Mouse (Mus musculus) midbrain, embryonic 12.5 days (tissue): ENCODE results near the gene Snd1. TPM values are rescaled to one million over a fixed set of nuclear protein-coding genes. Genes with fewer than 3 reads are reported as not detected.

Experiments used
- ATAC-seq: fragments of 200-750 bp; cut with Nextera tagmentation; 2 replicates; pipeline ENCODE4 v1.8.0; 2017; ENCODE audit warnings: low read depth, moderate TSS enrichment, moderate library complexity; ENCODE audit not compliant: low FRiP score
- H3K27ac ChIP-seq: fragments of 300-500 bp; sonication (generic); replicated peaks from 2 replicates; pipeline ENCODE4 v1.5.1; 2016; ENCODE audit warnings: mild to moderate bottlenecking
- H3K27me3 ChIP-seq: fragments of 300-500 bp; sonication (generic); 2 replicates; pipeline ENCODE4 v1.6.1; 2016; ENCODE audit warnings: mild to moderate bottlenecking
- H3K36me3 ChIP-seq: fragments of 300-500 bp; sonication (generic); 2 replicates; pipeline ENCODE4 v1.6.1; 2016
- H3K4me1 ChIP-seq: fragments of 300-500 bp; sonication (generic); 2 replicates; pipeline ENCODE4 v1.6.1; 2016
- H3K4me2 ChIP-seq: fragments of 300-500 bp; sonication (generic); replicated peaks from 2 replicates; pipeline ENCODE4 v1.6.1; 2016; ENCODE audit warnings: mild to moderate bottlenecking, moderate library complexity
- H3K4me3 ChIP-seq: fragments of 300-500 bp; sonication (generic); 2 replicates; pipeline ENCODE4 v1.5.1; 2016; ENCODE audit warnings: mild to moderate bottlenecking
- H3K9ac ChIP-seq: fragments of 300-500 bp; sonication (generic); replicated peaks from 2 replicates; pipeline ENCODE4 v1.6.1; 2016; ENCODE audit warnings: mild to moderate bottlenecking, moderate library complexity
- H3K9me3 ChIP-seq: fragments of 300-500 bp; sonication (generic); 2 replicates; pipeline ENCODE4 v1.6.1; 2016; ENCODE audit warnings: mild to moderate bottlenecking
- WGBS: fragments of 180-500 bp; shearing (Covaris S2); methylation state at CpG from one replicate; pipeline ENCODE4 v1.1.7; 2016; 5-methylcytosine and 5-hydroxymethylcytosine counted together
- polyA plus RNA-seq: library from polyadenylated mRNA; unstranded; fragments of >200 nt; fragmentation: Nextera tagmentation; extraction: Ambion mirVana; gene quantifications from 2 replicates; pipeline ENCODE4 v1.2.1, GENCODE M21; 2016

The Snd1 gene
- polyA plus RNA-seq, 1 experiment from 2014 or later: 106 TPM

DNA sequence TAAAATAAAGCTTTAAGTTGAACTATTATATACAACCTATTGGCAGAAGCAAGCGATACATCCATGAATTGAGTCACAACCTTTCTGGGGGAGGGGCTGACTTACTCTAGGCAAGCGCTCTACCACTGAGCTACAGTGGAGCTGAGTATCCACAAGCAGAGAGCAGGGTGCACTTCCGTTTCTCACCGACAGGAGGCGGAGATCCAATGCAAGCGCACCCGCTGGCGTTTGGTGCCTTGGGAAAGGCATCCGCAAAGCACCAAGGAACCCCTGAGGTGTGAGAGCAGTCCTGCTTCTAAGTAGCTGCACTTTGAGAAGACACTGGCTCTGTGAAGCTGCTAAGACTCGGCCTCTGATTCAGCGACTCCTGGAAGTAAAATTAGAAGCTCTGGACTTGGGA is 480.6 kb downstream of the Snd1 start:
- H3K4me1 ChIP-seq: 0 out of 2 replicates have a peak, but pooled peaks cover 7% of the 10 kb centered on the region
- no peak overlapping the region for H3K9ac ChIP-seq
- no peak overlapping the region for H3K4me2 ChIP-seq
- 15% methylated on average over 11 of the region's 11 CpGs for WGBS
- H3K36me3 ChIP-seq: no peaks in the 10 kb centered on the region
- H3K27me3 ChIP-seq: no peaks in the 10 kb centered on the region
- H3K27ac ChIP-seq: no peak overlapping the region
- ATAC-seq: peak; percentile 23; the same call in 1 of the 2 replicates
- H3K9me3 ChIP-seq: no peaks in the 10 kb centered on the region
- no peak overlapping the region for H3K4me3 ChIP-seq

DNA sequence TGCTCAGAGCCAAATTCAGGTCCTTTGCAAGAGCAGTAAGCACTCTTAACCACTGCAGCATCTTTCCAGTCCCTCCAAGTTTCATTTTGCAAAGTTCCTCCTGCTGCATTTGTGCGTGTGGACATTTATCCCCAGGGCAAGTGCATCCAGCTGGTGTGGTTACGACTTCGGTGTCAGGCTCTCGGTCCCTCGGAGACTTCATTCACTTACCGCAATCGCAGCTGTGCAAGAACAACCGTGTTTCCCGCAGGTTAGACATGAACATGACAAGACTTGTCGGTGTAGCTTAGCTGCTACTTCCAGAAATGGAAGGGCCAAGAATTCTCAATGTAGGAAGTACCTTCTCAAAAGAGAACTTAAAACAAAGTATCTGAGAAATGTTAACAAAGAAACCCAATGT is 482.5 kb downstream of the Snd1 start:
- no peak overlapping the region for H3K9ac ChIP-seq
- no peaks in the 10 kb centered on the region for H3K36me3 ChIP-seq
- H3K4me3 ChIP-seq: no peak overlapping the region
- no peaks in the 10 kb centered on the region for H3K9me3 ChIP-seq
- no peak for ATAC-seq
- H3K4me2 ChIP-seq: no peak overlapping the region
- 80% methylated on average over 10 of the region's 10 CpGs for whole genome bisulfite sequencing
- H3K27ac ChIP-seq: no peak overlapping the region
- no peaks in the 10 kb centered on the region for H3K27me3 ChIP-seq
- 0 out of 2 replicates have a peak, but pooled peaks cover 7% of the 10 kb centered on the region for H3K4me1 ChIP-seq

DNA sequence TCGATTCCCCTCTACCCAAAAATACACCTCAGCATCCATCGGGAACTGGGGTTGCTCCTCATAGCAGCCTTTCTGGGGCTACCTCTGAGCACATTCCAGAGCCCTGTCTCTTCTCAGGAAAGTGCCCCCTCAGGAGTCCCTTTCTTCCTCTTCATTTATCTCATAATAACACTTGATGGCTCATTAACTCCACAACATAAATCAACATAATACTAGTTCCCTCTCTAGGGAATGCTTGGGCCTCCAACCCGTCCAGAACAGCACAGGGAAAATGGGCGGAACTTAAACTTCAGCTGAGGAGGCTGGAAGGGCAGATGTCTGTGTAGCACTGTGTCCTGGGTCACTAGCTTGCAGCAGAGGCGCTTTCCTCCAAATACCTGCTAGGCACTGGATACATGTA is 488.2 kb downstream of the Snd1 start:
- WGBS: 57% methylated on average over 5 of the region's 5 CpGs
- H3K9me3 ChIP-seq: no peaks in the 10 kb centered on the region
- no peak overlapping the region for H3K4me3 ChIP-seq
- H3K9ac ChIP-seq: no peak overlapping the region
- no peak overlapping the region for H3K4me2 ChIP-seq
- H3K27ac ChIP-seq: no peak overlapping the region
- ATAC-seq: no peak
- H3K4me1 ChIP-seq: 0 out of 2 replicates have a peak, but pooled peaks cover 7% of the 10 kb centered on the region
- no peaks in the 10 kb centered on the region for H3K36me3 ChIP-seq
- H3K27me3 ChIP-seq: no peaks in the 10 kb centered on the region

DNA sequence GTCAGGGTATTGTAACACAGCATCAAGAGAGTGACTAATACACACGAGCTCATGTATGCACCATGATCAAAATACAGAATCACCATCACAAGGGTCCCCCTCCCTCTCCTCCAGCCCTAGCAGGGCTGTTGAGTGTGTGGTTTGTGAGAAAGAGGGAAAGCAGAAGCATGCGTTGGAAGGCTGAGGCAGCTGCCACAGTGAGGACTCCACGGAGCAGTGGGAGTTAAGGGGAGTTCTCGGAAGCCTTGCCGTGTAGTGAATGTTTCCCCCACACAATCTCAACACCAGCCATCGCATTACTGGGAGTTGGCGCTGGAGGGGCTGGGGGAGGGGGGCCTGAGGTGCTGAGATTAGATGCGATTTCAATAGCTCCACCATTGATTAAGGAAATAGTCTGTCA is 490.3 kb downstream of the Snd1 start:
- Histone ChIP-seq H3K4me3 (no peak overlapping the region), H3K9ac (no peak overlapping the region), H3K27ac (no peak overlapping the region), H3K27me3 (no peaks in the 10 kb centered on the region), H3K4me2 (no peak overlapping the region), H3K4me1 (no peaks in the 10 kb centered on the region), H3K9me3 (no peaks in the 10 kb centered on the region), H3K36me3 (no peaks in the 10 kb centered on the region)
- ATAC-seq: no peak
- WGBS: 70% methylated on average over 8 of the region's 8 CpGs

DNA sequence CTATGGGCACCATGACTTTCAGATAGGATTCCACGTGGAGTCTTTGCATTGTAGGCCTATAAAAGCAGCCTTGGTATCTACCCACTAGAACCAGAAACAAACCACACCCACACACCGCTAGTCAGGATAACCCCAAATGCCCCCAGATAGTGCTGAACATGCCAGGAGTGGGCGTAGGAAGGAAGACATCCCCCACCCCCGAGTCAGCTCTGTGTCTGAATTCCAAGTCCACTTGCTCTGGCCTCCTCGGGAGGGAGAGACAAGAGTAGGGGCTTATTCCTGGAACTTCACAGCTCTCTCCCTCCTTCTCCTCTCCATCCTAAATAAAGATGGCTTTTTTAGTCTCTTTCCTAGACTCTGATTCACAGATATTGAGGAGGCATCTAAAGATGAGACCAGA is 494.7 kb downstream of the Snd1 start:
- H3K4me2 ChIP-seq: no peak overlapping the region
- WGBS: 76% methylated on average over 5 of the region's 5 CpGs
- no peak overlapping the region for H3K9ac ChIP-seq
- no peaks in the 10 kb centered on the region for H3K9me3 ChIP-seq
- H3K4me3 ChIP-seq: no peak overlapping the region
- no peak overlapping the region for H3K27ac ChIP-seq
- no peak for ATAC-seq
- H3K27me3 ChIP-seq: no peaks in the 10 kb centered on the region
- H3K4me1 ChIP-seq: 0 out of 2 replicates have a peak, but pooled peaks cover 4% of the 10 kb centered on the region
- no peaks in the 10 kb centered on the region for H3K36me3 ChIP-seq

DNA sequence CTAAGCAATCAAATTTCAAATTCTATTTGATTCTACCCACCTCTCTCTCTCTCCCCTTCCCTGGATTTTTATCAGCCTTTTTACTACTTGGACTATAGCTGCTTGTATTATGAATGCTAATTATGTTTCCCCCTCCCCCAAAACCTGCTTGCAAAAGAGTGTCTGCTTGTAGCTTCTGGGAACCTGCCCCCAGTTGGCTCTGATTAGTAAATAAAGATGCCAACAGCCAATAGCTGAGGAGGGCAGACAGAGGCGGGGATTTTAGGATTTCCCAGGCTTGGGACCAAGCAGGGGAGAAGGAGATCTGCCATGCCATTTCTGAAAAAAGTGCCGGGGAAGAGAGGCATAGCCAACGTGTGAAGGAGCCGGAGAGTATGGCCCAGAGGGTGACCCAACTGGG is 495.8 kb downstream of the Snd1 start:
- 0 out of 2 replicates have a peak, but pooled peaks cover 4% of the 10 kb centered on the region for H3K4me1 ChIP-seq

DNA sequence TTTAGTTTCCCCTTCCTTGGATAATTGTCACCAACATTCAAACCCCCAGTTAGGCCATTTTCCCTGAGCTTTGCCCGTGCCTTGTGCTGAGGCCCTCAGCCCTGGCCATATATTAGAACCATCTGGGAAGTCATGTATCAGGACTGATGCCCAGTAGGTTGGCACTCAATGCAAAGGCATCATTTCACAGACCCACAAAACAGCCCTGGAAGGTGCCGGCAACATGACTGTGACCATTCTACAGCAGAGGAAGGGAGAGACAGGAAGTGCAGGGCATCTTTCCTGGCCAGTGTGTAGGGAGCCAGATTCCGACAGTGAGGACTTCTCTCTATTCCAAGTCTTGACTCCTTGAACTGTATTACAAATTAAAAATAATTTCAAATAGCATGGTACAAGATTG is 499.6 kb downstream of the Snd1 start:
- Histone ChIP-seq H3K27me3 (peaks cover 18% of the 10 kb centered on the region), H3K36me3 (no peaks in the 10 kb centered on the region), H3K4me3 (no peak overlapping the region), H3K4me2 (no peak overlapping the region), H3K9ac (no peak overlapping the region), H3K9me3 (no peaks in the 10 kb centered on the region), H3K27ac (no peak overlapping the region), H3K4me1 (0 out of 2 replicates have a peak, but pooled peaks cover 13% of the 10 kb centered on the region)
- 83% methylated on average over 3 of the region's 3 CpGs for WGBS
- no peak for ATAC-seq

More for the DNA sequence above, 495.8 kb downstream of the Snd1 start:
- 38% methylated on average over 4 of the region's 4 CpGs for WGBS
- no peaks in the 10 kb centered on the region for H3K27me3 ChIP-seq
- no peak for ATAC-seq
- H3K4me2 ChIP-seq: no peak overlapping the region
- H3K36me3 ChIP-seq: no peaks in the 10 kb centered on the region
- H3K27ac ChIP-seq: no peak overlapping the region
- no peak overlapping the region for H3K9ac ChIP-seq
- H3K4me3 ChIP-seq: no peak overlapping the region
- H3K9me3 ChIP-seq: no peaks in the 10 kb centered on the region

DNA sequence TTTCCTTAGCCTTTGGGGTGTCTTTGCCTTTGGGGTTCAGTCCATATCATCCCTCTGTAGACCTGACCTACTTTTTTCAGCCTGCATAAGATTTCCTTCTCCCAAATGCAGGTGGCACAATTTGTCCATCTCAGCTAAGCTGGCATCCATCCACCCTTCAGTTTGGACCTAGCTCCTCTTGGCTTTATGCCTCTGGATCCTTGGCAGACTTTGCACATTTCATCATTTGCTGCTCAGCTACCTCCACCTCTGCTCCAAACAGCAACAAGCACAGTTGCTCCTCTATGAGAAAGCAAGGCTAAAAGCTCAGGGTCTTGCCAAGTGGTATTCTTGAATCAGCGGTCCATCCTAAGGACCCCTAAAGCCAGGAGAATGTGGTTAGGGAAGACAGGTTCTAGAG is 500.2 kb downstream of the Snd1 start:
- no peak overlapping the region for H3K4me2 ChIP-seq
- ATAC-seq: no peak
- H3K27ac ChIP-seq: no peak overlapping the region
- no peaks in the 10 kb centered on the region for H3K36me3 ChIP-seq
- H3K9ac ChIP-seq: no peak overlapping the region
- H3K9me3 ChIP-seq: no peaks in the 10 kb centered on the region
- no peak overlapping the region for H3K4me3 ChIP-seq
- whole genome bisulfite sequencing: 97% methylated on average over 1 of the region's 1 CpGs
- H3K27me3 ChIP-seq: peaks cover 22% of the 10 kb centered on the region
- peaks cover 15% of the 10 kb centered on the region; the same call in 1 of the 2 replicates for H3K4me1 ChIP-seq

DNA sequence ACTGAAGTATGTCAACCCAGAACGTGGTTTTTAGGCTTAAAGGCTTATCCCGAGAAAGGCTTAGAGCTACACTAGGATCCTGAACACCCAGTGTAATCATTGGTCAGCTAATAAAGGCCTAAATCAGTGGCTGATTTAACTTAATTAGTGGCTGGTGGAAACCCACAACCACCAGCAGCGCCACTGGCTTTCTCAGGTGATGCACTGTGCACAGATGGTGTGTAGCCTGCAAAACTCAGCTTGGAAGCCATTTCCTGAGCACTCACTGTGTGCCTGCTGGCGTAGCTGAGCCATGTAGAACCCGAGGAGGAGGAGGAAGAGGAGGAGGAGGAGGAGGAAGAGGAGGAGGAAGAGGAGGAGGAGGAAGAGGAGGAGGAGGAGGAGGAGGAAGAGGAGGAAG is 503.1 kb downstream of the Snd1 start:
- Histone ChIP-seq H3K27me3 (peaks cover 43% of the 10 kb centered on the region), H3K27ac (no peak overlapping the region), H3K36me3 (no peaks in the 10 kb centered on the region), H3K9me3 (no peaks in the 10 kb centered on the region), H3K9ac (no peak overlapping the region), H3K4me1 (peaks cover 31% of the 10 kb centered on the region), H3K4me2 (no peak overlapping the region), H3K4me3 (no peak overlapping the region)
- no peak for ATAC-seq
- 39% methylated on average over 4 of the region's 5 CpGs for WGBS

DNA sequence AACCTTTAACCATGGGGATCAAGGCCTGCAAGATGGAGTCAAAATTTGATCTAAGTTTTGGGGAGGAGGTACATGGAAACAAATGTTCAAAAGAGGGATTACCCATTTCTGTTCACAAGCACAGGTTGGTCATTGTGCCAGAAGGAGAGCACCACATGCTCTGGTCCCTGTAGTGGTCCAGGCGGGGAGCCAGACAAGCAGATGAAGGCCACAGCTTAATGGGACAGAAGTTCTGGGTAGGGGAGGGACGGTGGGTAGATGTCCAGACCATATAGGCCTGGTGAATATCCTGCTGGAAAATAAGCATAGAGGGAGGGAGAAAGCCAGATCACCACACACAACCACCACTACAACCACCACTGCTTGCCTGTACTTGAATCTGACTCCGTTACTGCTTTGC is 503.9 kb downstream of the Snd1 start:
- no peak overlapping the region for H3K4me2 ChIP-seq
- H3K4me3 ChIP-seq: no peak overlapping the region
- peaks cover 51% of the 10 kb centered on the region for H3K27me3 ChIP-seq
- H3K27ac ChIP-seq: no peak overlapping the region
- H3K9me3 ChIP-seq: no peaks in the 10 kb centered on the region
- WGBS: 93% methylated on average over 3 of the region's 3 CpGs
- no peak for ATAC-seq
- no peaks in the 10 kb centered on the region for H3K36me3 ChIP-seq
- no peak overlapping the region for H3K9ac ChIP-seq
- peaks cover 31% of the 10 kb centered on the region for H3K4me1 ChIP-seq

DNA sequence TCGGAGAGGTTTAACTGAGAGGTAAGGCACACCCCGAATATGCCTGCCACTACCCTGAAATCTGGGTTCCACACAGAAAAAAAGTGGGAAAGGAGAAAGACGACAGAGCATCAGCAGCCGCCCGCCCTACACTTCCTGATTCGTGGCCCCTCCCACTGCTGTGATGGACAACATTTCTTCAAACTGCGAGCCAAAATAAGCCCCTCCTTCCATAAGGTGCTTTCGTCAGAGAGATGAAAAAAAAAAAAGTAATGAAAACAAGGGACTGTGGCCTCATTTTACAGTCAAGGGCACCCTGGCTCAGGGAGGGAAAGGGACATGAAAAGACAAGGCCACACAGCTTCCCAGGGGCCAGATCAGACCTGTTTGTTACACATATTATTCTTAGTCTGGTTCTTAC is 504.6 kb downstream of the Snd1 start:
- H3K9ac ChIP-seq: no peak overlapping the region
- no peaks in the 10 kb centered on the region for H3K36me3 ChIP-seq
- no peak overlapping the region for H3K4me2 ChIP-seq
- H3K4me3 ChIP-seq: no peak overlapping the region
- WGBS: 69% methylated on average over 8 of the region's 8 CpGs
- peaks cover 31% of the 10 kb centered on the region for H3K4me1 ChIP-seq
- H3K27ac ChIP-seq: no peak overlapping the region
- H3K9me3 ChIP-seq: no peaks in the 10 kb centered on the region
- peaks cover 56% of the 10 kb centered on the region for H3K27me3 ChIP-seq
- ATAC-seq: no peak

DNA sequence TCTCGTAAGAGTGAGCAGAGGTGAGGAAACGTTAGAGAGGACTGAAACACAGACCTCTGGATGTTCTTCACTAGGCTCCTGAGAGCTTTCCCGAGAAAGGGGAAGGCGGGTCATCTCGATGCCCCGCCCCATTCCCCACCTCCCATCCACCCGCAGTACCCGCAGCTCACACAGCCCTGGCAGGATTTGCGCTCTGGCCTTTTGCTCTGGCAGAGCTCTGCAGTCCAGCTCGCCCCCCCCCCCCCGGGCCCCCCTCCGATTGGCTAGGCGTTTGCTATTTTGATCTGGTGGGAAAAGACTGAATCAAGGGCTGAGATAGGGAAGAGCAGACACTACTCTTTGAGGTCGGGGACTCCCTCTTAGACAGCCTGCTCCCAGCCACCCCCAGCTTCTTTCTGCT is 505.3 kb downstream of the Snd1 start:
- no peaks in the 10 kb centered on the region for H3K36me3 ChIP-seq
- peak overlapping the region; percentile 94 for H3K4me2 ChIP-seq
- peak; percentile 39 for ATAC-seq
- H3K27ac ChIP-seq: no peak overlapping the region
- H3K27me3 ChIP-seq: peaks cover 56% of the 10 kb centered on the region
- H3K4me3 ChIP-seq: peak overlapping the region; percentile 56
- H3K9me3 ChIP-seq: no peaks in the 10 kb centered on the region
- 2% methylated on average over 14 of the region's 14 CpGs for WGBS
- peaks cover 31% of the 10 kb centered on the region for H3K4me1 ChIP-seq
- H3K9ac ChIP-seq: peak overlapping the region; percentile 71
